Mouse (Mus musculus) frontal cortex, postnatal 36 days (tissue): ENCODE measurements around the gene Actn1.

Experiments
- DNase-seq, 2 experiments: peaks; one replicate each; pipeline ENCODE4 v3.0.0; 2022; ENCODE audit warnings: low spot score in 2 of 2

Gene Actn1

DNA sequence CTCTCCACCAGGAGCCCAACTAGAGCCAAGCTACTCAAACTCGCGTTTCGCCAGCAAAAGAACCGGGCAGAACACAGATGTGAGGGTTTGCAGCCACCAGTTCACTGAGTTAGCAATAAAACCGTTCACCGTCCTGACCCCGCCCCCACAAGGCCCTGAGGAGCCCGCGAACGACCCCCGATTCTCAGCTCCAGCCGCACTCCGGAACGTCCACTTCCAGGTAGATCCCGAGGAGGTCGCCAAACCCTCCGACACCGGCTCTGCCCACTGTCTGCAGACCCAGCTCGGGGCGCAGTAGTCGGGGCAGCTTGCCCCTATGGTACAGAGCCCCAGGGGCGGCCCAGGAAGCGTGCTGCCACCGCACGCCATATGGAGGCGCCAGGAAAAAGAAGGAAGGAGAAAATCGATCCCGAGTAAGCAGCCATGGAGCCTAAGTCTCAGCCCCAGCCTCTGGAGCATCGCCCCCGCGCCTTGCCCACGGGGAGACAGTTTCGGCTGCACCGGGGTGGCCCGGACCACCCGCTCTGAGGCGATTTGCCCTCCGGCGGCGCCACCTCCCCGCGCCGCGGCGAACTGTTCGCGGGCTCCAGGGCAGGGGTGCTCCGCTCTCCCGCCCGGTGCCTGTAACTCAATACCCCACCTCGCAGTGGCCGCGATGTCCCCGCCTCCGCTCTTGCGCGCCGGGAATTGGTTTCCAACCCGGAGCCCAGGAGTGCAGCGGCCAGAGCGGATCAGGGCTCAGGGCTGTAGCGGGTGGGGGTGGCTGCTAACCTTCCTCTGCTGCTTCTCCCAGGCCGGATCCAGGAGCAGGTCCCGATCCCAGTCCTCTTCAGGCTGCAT lies 735 bp downstream of the Actn1 start:
- peak; percentile 66 to 71 for DNase-seq

DNA sequence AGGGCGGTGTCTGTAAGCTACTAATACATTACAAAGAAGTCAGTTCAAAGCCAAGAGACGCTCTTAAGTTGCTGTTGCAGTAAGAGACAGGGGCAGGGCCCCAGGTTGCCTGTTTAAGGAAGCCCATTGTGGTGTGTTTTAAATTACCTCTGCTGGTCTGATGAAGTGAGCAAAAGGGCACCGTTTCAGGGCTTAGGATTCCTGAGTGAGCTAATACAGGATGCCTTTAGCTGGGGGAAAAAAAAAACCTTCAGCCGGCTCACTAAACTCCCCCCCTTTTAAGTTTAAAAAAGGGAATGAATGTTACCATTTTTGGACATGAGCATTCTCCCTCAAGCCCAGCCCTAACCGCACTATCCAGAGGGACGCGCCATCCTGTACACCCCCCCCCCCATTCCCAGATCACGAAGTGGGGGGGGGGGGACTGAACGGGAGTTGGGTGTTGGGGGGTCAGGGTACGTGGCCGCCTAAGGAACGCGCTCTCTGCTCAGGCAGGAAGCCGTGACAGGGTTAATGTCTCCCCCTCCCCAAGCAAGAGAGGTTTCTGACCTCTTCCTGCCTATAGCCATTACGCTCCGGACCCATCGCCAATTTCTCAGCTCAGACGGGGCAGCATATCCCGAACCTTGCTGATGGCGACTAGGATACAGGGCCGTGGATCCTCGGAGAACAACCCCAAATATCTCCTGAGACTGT lies 1.5 kb downstream of the Actn1 start:
- DNase-seq: no peak

DNA sequence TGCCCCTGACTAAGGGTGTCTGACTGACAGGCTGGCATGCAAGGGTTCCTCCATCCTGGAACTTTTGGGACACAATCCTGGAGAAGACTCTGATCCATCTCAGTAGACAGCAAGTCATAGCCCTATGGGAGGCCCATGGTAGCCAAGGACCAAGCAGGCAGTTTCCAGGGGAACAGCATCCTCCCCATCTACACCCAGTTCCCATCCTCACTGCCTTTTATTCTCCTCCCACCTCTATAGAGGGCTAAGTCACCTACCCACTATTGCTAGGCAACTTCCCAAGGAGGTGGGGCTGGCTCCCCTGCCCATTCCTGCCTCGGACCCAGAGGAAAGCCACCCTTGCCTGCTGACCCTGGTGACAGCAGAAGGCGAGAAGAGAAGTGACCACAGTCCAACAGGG lies 8.2 kb downstream of the Actn1 start:
- no peak for DNase-seq

DNA sequence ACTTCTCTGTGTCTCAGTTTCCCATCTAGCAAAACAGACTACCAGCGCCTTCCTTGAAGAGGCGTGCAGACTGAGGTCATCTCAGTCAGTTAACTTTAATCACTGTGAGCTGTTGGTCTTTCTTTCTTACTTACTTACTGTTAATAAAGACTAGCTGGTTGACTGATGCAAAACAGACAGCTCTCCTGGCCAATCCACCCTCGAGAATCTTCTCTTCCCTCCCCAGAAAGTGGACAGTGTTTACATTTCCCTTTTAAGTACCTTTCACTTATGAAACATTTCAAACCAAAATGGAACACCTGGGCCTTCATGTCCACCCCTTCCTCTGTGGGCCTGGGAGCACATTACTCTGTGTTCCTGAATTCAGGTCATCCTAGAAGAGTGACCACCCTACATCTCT lies 8.6 kb downstream of the Actn1 start:
- DNase-seq: no peak

DNA sequence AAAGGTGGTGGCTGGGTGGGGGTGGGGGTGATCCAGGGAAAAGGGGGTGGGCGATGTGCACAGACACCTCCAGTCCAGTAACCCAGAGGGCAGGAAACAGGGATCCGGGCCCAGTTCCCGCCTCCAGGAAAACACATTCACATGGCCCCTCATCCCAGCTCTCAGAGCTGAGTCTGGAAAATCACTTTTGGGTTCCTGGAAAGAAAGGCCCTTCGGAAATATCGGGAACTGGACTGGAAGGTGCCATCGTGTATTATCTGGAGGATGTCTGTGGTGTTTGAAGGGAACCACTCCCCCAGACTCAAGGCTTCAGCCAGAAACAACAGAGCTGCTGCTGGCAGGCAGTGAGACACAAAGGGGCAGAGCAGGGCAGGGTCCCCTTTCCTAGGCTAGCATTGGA lies 10.6 kb downstream of the Actn1 start:
- no peak for DNase-seq

DNA sequence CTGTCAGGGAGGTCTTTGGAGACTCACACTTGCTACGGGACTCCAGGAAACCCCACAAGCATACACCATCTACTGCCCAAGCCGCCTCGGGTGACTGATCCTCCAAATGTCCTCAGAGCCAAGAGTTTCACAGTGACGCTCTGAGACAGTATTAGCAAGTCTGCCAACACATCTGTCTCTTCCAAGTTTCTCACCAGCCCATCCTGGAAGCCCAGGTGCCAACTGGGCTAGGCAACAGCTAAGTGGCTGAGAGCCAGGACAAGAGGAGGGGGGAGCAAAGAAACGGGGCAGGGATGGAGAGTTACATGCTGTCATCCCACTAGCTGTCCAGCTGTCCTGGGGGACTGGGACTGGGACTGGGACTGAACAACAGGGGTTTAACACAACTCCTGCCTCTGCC lies 13.1 kb downstream of the Actn1 start:
- no peak for DNase-seq

DNA sequence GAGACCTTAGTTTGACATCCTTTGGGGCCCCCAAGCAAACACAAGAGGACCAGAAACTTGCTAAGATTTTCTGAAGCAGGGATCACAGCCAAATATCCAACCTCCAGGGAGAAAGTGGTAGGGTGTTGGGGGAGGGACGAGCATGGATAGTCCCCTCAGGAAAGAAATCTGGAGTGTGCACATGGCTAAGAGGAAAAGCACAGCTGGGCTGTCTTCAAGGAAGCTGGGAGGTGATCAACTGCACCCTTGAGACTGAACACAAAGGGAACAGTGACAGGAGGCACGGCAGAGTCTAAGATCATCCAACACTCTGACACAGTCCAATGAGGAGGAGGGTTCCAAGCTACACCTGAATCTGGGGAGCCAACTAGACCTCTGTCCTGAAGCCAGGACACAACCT lies 13.7 kb downstream of the Actn1 start:
- DNase-seq: no peak

DNA sequence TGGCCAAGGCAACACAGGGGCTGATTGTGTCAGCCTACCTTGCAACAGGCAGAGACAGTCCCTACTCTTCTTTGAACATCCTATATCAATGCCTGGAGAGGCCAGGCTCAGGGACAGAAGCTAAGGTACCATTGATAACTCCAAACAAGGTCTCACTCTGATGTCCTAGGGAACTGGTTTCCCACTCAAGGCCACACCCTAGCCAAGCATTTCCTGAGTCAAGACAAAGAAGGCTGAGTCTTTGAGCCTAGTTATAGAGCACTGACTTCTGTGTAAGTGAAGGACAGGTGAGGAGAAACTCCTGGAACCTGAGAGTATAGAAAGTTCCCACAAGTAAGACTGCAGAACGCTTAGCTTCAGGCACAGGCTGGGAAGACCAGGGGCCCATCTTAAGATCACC lies 15.4 kb downstream of the Actn1 start:
- DNase-seq: no peak

DNA sequence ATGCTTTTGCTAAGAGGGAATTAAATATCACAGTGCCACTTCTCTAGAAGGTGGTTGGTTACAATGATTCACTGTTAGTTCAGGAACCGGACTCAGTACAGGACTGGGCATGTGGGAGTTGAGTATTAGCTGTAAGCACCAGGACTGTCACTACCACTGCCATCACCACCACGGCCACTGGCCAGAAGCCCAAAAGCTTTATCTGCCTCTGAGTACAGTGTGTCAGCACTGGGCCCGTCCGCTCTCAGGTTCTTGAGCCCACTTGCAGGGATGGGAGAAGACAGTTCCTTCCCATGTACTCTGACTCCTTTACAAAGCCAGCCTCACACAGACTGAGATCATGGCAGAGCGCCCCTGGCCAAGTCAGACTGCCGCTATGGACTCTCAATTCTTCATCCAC lies 16.0 kb downstream of the Actn1 start:
- no peak for DNase-seq

DNA sequence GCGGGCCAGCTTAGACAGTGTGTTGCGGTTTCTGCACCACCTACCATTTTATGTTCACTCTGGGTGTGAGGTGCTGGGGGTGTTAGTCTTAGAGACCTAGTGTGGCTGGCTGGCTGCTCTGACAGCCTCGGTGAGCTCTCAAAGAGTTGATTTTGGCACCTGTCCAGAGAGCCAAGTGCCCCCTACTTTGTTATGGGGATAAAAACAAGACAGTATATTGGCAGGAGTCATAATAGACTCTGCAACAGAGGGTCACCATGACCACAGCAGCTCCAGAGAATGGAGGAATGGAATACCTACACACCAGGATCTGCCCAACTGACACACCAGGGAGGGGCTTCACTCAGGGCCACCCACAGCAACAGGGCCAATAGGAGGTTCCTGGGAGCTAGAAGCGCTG lies 16.8 kb downstream of the Actn1 start:
- DNase-seq: no peak

DNA sequence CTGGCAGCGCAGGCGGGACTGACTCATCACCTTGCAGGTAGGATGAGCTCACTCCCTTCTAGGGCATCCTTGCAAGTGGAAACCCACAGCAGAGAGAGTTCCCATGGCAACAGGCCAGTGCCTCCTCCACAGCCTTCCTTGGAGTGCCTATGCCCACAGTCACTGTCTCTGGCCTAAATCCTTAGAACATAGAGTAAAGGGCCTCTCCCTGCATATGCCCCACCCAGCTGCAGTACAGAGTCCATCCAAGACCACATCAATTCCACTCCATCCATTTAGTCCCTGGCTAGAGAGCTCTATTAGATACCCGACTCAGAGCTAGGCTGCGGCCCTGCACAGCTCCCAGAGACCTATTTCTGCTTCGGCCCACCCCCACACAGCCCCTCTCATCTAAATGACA lies 20.7 kb downstream of the Actn1 start:
- peak; percentile 87 to 90 for DNase-seq

DNA sequence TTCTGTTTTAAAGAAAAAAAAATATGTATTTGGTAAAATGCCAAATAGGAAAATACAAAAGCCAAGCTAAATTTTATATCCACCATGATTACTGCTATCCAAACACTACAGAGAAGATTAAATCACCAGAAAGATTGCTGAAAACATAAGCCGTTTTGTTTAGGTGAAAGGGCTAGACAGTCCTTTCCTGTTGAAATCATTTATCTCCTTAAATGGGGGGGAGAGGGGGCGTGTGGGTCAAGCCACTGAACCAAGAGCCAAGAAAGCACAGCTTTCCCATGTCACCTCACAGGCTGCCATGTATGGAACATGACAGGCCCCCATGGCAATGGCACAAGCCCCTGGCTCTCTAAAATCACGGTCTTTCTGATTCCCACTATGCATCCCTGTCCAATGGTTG lies 21.6 kb downstream of the Actn1 start:
- DNase-seq: no peak

DNA sequence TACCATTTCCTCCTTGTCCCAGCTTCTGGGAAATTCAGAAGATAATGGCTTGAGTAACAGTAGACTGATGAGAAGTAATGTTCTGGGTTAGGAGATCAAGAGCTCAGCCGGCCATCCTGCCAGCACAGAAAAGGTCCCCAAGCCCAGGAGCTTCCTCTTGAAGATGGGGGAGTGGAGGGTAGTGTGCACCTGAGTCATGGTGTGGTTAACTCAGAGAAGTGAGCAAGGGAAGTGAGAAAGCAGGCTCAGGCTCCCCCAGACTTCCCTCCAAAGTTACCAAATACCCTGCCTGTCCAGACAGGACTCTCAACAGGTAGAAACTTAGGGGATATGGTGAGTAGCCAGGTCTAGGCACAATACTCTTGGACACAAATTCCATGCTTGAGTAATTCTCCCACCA lies 24.9 kb downstream of the Actn1 start:
- DNase-seq: no peak

DNA sequence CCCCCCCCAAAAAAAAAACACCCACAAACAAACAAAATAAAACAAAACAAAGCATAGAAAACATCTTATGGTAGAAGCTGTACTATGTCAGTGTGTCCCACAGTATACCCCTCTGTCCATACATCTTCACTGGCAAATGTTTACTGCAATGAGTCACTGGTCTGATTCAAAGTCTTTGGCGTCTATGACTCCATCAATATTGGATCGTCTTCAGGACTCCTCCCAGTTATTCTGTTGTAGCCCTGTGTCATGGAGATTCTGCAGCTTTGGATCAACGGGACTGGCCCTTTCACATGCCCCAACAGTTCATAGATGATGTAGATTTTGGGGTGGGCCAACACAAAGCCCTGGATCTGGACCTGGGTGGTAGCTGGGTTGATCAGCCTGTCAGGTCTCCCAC lies 25.9 kb downstream of the Actn1 start:
- no peak for DNase-seq

DNA sequence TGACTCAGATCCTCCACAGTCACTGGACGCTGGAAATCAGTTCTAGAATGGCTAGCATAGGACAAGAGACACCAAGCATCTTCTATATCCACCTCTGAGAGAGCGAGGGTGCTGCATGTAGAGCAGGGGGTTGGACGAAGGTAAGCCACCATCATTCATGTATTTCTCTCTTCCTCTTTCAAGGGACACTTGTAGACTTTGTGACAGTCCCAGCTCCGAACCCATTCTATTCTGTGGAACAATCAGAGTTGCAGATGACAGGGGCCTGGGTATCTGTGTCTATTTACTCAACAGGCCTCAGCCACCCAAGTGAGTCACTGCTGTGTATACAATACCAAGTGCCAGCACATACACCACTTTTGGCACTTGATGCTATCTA lies 27.3 kb downstream of the Actn1 start:
- no peak for DNase-seq

DNA sequence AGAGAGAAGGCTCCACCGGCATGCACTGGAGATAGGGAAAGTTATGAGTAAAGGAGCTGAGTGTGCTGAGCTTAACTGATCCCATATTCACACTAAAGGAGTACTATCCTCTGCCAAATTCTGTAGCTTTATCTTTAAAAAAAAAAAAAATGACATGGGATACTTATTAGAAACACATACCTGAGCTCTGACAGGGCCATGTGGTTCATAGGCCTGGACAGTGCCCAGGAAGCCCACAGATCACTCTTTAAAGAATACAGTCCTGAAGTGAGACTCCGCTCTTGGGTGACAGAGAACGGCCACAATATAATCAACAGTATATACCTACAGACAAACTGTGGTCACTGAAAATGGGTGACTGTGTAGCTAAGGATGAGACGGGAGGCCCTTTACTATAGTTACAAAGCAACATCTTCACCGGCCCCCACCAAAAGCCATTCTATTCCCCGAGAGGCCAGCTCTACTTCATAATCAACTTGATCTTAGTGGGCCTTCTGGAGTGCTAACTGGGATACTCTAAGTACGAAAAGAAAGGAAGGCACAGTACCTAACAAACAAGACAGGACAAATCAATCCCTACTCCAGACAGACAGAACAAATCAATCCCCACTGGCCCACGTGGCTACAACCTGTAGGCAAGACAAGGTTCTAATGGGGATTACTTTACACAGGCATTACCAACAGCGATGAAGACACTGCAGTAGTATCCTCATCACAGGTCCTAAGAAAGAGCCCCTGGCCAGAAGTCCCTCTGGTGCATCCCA lies 27.9 kb downstream of the Actn1 start:
- no peak for DNase-seq

DNA sequence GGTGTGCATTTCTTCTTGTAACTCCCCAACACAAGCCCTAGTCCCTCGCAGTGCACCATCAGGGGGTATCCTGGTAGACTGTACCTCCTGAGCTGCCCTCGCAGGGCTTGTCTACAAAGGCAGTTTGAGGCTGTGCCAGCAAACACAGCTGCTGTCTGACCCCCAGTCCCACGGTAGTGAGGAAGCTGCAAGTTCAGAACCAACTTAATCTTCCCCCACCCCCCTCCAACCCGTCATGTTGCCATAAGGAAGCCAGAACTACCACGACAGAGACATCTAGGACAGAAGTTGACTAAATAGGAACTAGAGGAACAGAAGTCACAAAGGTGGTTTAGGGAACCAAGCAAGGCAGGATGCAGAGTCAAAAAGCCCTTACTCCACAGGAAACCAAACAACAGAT lies 28.9 kb downstream of the Actn1 start:
- DNase-seq: no peak

DNA sequence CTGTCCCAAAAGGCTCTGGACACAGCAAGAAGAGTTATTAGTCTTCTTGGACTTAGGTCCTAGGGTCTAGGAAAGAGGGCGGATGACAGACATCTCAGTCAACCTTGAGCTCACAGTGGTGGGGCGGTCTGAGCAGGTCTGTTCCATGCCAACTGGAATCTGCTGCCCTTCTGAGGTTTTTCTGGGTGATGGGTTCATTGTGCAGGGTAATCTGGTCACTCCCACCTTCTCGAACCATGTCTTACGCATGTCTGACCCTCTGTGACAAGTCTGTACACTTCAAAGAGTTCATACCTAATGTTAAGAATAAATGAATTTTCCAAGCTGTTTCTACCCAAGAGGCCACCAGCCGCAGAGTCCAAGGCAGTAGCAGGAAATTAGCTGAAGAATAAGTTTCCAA lies 29.3 kb downstream of the Actn1 start:
- DNase-seq: no peak

DNA sequence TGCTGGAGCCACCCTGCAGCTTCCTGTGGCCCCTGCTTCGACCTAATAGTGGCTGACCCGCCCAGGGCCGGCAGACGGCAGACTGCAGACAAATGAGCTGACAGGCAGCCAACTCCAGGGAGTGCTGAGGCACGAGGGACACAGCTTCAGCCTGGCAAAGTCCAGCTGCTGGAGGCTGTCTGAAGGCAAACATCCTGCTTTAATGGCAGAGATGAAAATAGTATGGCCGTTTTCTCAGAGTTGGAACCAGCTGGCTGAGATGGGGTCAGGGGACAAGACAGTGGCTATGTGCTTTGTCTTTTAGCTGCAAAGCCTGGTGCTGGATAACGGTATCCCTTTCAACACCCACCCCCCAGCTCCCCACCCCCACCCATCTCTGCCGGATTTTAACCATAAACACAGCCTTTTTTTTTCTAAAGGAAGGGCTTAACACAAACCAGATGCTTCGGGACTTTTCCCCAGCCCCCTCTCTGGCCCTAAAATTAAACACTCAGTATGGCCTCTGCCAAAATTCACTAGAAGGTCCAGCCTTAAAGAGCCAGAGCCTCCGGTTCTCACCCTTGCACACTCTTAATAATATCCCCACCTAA lies 30.0 kb downstream of the Actn1 start:
- DNase-seq: peak in 1 of 2 experiments; percentile 57

DNA sequence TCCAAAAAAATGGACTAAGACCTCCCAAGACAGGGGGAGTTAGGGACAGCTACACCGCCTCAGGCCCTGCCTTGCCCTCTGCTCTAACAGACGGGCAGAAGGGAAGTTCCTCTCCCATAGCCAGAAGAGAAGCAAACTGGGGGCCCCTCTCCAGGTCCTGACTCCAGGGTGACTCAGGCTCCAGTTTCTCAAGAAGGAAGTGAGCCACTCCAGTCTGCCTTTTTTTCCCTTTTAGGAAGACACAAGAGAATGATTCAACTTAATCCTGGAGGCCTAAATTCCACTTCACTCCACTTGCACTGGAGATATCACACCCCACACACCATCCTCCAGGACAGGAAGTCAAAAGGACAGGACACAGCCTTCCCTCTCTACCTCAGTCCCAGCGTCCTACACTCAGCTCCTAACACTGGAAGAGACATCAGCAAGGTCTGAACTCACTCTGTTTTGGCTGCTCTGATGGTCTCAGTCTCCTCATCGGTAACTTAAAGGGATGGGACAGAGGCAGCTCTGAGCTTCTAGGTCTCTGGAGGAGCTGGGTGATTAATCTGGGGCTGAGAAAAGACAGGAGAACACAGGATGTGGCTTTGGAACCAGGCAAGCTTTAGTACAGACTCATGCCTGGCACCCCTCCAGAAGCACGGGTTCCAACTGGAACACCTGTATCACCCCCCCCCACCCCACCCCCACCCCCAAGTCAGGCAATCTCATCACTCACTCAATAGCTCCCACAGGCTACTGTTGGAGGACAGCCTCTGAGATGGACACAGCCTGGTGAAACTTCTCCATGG lies 31.0 kb downstream of the Actn1 start:
- no peak for DNase-seq

DNA sequence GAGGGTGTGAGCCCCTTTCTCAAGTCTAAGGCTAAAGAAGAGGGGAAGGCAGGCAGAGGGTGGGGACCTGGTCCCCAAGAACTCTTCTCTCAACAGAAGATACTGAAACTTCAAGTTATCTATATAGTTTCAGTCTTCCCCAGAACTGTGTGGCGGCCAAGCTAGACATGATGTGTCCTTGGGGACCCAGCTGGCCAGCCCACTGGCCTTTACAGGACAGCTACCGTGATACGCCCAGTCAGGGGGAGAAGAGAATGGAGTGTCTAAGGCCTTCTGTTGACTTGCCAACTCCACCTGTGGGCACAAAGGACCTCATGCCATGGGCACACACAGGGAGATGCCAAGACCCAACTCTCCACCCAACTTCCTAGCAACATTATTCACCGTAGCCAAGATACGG lies 31.8 kb downstream of the Actn1 start:
- no peak for DNase-seq

DNA sequence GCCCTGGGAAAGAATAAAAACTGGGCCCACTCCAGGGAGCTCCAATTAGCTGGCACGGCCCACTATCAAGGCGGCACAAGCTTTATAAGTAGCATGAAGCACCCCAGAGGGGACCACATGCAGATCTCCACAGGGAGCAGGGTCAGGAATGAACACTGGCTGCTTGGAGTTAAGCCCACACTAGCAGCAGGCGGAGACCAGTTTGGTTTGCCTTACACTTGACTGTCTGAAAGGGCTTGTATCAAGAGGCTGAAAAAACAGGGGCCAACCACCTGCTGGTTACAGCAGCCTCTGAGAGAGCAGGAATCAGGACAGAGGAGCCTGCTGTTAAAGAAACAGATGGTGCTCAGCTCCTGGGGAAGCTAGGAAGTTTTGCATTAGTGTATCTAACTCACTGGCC lies 32.3 kb downstream of the Actn1 start:
- no peak for DNase-seq
